In genomic region chr6:83575609-83576008, GRCm38 (mm10) we compare ENCODE assay signal across 18 mouse cellular contexts. TPM values are rescaled to one million over a fixed set of nuclear protein-coding genes. Genes with fewer than 3 reads are reported as not detected.
A peak's percentile ranks its signal among the peaks of the same experiment; 100 is the strongest.
DNase-seq lines count a peak whose midpoint lies in the region; ATAC-seq and TF ChIP-seq lines count a peak whose summit lies in the region.
"Had no signal": no experiment of that assay in that cellular context is flagged by ENCODE, and none has a peak within 500 bp of the region (broad histone marks: within the 10 kb centered on the region; RNA-seq: fewer than 3 reads in every experiment).

No protein-coding gene starts in this region.

- no peak for TF ChIP-seq CTCF in forebrain, postnatal 0 days (IDR thresholded peaks at IDR 0.05; ENCODE audit: low read depth)
- TF ChIP-seq CTCF in testis, adult 2 months (IDR thresholded peaks at IDR 0.05; ENCODE audit: control insufficient read depth, insufficient read depth, insufficient replicate concordance, low read depth, low read length): no peak

- WGBS in forebrain, embryonic 11.5 days: 81% methylated on average over 4 of the region's 4 CpGs
- 84% methylated on average over 4 of the region's 4 CpGs for WGBS in forebrain, postnatal 0 days

- no peaks in the 10 kb centered on the region; the same call in 1 of the 2 replicates for H3K27me3 ChIP-seq in forebrain, embryonic 11.5 days (ENCODE audit: control insufficient read depth, insufficient read depth, low read length)
- H3K27me3 ChIP-seq in forebrain, postnatal 0 days (ENCODE audit: insufficient read depth, low read length): peaks cover 8% of the 10 kb centered on the region; the same call in 1 of the 2 replicates
- H3K27me3 ChIP-seq in testis, adult 2 months (ENCODE audit: control insufficient read depth, insufficient read depth, low read length): no peaks in the 10 kb centered on the region
- H3K27me3 ChIP-seq: Patski had no signal

- H3K9ac ChIP-seq in forebrain, embryonic 11.5 days (ENCODE audit: low read length): no peak overlapping the region
- H3K9ac ChIP-seq in forebrain, postnatal 0 days: no peak overlapping the region

- H3K4me1 ChIP-seq in forebrain, embryonic 11.5 days (replicated peaks; ENCODE audit: control insufficient read depth, insufficient read depth, low read length): peaks cover 7% of the 10 kb centered on the region; the same call in 1 of the 2 replicates
- peaks cover 7% of the 10 kb centered on the region; the same call in 1 of the 2 replicates for H3K4me1 ChIP-seq in forebrain, postnatal 0 days (ENCODE audit: insufficient read depth)
- H3K4me1 ChIP-seq in testis, adult 2 months (ENCODE audit: control insufficient read depth, insufficient read depth, low read length): peaks cover 7% of the 10 kb centered on the region

- H3K9me3 ChIP-seq in forebrain, embryonic 11.5 days (ENCODE audit: control insufficient read depth, low read length): no peaks in the 10 kb centered on the region
- H3K9me3 ChIP-seq in forebrain, postnatal 0 days (ENCODE audit: low read length): no peaks in the 10 kb centered on the region
- H3K9me3 ChIP-seq: G1E had no signal

- DNase-seq in forebrain, embryonic 11.5 days (ENCODE audit: low spot score): peak; percentile 42
- DNase-seq in forebrain, postnatal 0 days: no peak
- no peak for DNase-seq in testis, postnatal 14 days (ENCODE audit: low spot score)
- DNase-seq: adrenal gland, adult 2 months; adrenal gland, adult 8-10 months; adrenal gland, postnatal 10 days; adrenal gland, postnatal 14 days; adrenal gland, postnatal 25 days; adrenal gland, postnatal 36 days; B cell, adult 2 months; cerebellum, adult 11 months; cerebellum, adult 11-12 months; cerebellum, adult 18-20 months had no signal

- ATAC-seq in forebrain, embryonic 11.5 days (replicated peaks; ENCODE audit: low FRiP score): no peak
- ATAC-seq in forebrain, postnatal 0 days: no peak
- ATAC-seq: activated CD4-positive, CD25-positive, alpha-beta regulatory T cell, adult 4 months; CD4-positive, CD25-positive, alpha-beta regulatory T cell, adult 4 months; Patski had no signal

- H3K27ac ChIP-seq in forebrain, embryonic 11.5 days (ENCODE audit: low read depth, low read length): no peak overlapping the region
- no peak overlapping the region for H3K27ac ChIP-seq in forebrain, postnatal 0 days (ENCODE audit: low read depth, low read length)
- peak overlapping the region; percentile 99 for H3K27ac ChIP-seq in testis, adult 2 months (ENCODE audit: control insufficient read depth, insufficient read depth, low read depth, low read length)

- H3K4me2 ChIP-seq in forebrain, embryonic 11.5 days (ENCODE audit: low read depth, low read length, severe bottlenecking): no peak overlapping the region
- no peak overlapping the region for H3K4me2 ChIP-seq in forebrain, postnatal 0 days (ENCODE audit: low read depth)

- peak; percentile 96 for TF ChIP-seq POLR2A in testis, adult 2 months (IDR thresholded peaks at IDR 0.05; ENCODE audit: control insufficient read depth, low read depth, low read length)

- no peaks in the 10 kb centered on the region for H3K36me3 ChIP-seq in forebrain, embryonic 11.5 days (ENCODE audit: control insufficient read depth, insufficient read depth, low read length)
- H3K36me3 ChIP-seq in forebrain, postnatal 0 days (ENCODE audit: insufficient read depth): no peaks in the 10 kb centered on the region
- H3K36me3 ChIP-seq in testis, adult 2 months (ENCODE audit: control insufficient read depth, insufficient read depth, low read length): peaks cover 2% of the 10 kb centered on the region

- H3K4me3 ChIP-seq in forebrain, embryonic 11.5 days (ENCODE audit: low read depth, low read length): no peak overlapping the region
- no peak overlapping the region for H3K4me3 ChIP-seq in forebrain, postnatal 0 days (ENCODE audit: low read depth, low read length)
- peak overlapping the region; percentile 93 for H3K4me3 ChIP-seq in testis, adult 2 months (ENCODE audit: control insufficient read depth, low read depth, low read length)

RNA-seq across cellular contexts. Expression of gene Stambp, which starts 3.1 kb away (rescaled TPM):
- 20.5 and 21.6 TPM in 2 replicates for polyA plus RNA-seq in forebrain, embryonic 11.5 days (2014; fragmentation: Nextera tagmentation; extraction: Ambion mirVana)
- total RNA-seq in forebrain, postnatal 0 days (2014; rRNA removed): 11.2 and 13.9 TPM in 2 replicates
- polyA plus RNA-seq in forebrain, postnatal 0 days (2015; fragmentation: Nextera tagmentation; extraction: Ambion mirVana): 64.7 and 72.3 TPM in 2 replicates
- polyA plus RNA-seq in testis, adult 2 months (2012; rRNA removed): 42.6 and 44.6 TPM in 2 replicates

RNA-seq across cellular contexts. Expression of gene Actg2, which starts 39.5 kb away (rescaled TPM):
- polyA plus RNA-seq in forebrain, embryonic 11.5 days (2014; fragmentation: Nextera tagmentation; extraction: Ambion mirVana): 2.3 and 3.1 TPM in 2 replicates
- total RNA-seq in forebrain, postnatal 0 days (2014; rRNA removed): 0.38 and 2.2 TPM in 2 replicates
- 1.0 and 1.6 TPM in 2 replicates for polyA plus RNA-seq in forebrain, postnatal 0 days (2015; fragmentation: Nextera tagmentation; extraction: Ambion mirVana)
- 470 and 505 TPM in 2 replicates for polyA plus RNA-seq in testis, adult 2 months (2012; rRNA removed)
- total RNA-seq: adrenal gland, postnatal 25 days had no signal
- polyA plus RNA-seq: G1E had no signal

Comparison
In these comparisons a context has a peak if more than half of its experiments do, and no peak if none do; other contexts are left out.
1. RNA of gene Actg2, which starts 39.5 kb away (polyA plus RNA-seq): 470 to 505 TPM in testis, adult 2 months; 2.3 to 3.1 TPM in forebrain, embryonic 11.5 days and 1.0 to 1.6 TPM in forebrain, postnatal 0 days; every median in the first group is over 100 times any median in the second.